Mouse (Mus musculus) testis, adult 2 months (tissue): ENCODE measurements around the gene Plekhg1. TPM values are rescaled to one million over a fixed set of nuclear protein-coding genes. Genes with fewer than 3 reads are reported as not detected.
A peak's percentile ranks its signal among the peaks of the same experiment; 100 is the strongest.

ENCODE experiments used
- H3K27ac ChIP-seq: fragments of 200-500 bp; 2 replicates; pipeline ENCODE4 v1.5.1; 2012; ENCODE audit warnings: low read depth, low read length; ENCODE audit not compliant: control insufficient read depth, insufficient read depth
- H3K27me3 ChIP-seq: fragments of 200-500 bp; 2 replicates; pipeline ENCODE4 v1.6.1; 2012; ENCODE audit warnings: mild to moderate bottlenecking, low read length, moderate library complexity; ENCODE audit not compliant: control insufficient read depth, insufficient read depth
- H3K36me3 ChIP-seq: fragments of 200-500 bp; 2 replicates; pipeline ENCODE4 v1.6.1; 2012; ENCODE audit warnings: mild to moderate bottlenecking, low read length; ENCODE audit not compliant: control insufficient read depth, insufficient read depth
- H3K4me1 ChIP-seq: fragments of 200-500 bp; 2 replicates; pipeline ENCODE4 v1.6.1; 2012; ENCODE audit warnings: low read length; ENCODE audit not compliant: control insufficient read depth, insufficient read depth
- H3K4me3 ChIP-seq: fragments of 200-500 bp; 2 replicates; pipeline ENCODE4 v1.5.1; 2012; ENCODE audit warnings: low read depth, mild to moderate bottlenecking, low read length, moderate library complexity, mixed read lengths; ENCODE audit not compliant: control insufficient read depth
- CTCF ChIP-seq: fragments of 200-500 bp; IDR thresholded peaks from 2 replicates; pipeline ENCODE4 v1.5.1; 2012; ENCODE audit warnings: low read depth, mild to moderate bottlenecking, inconsistent platforms, low read length, moderate library complexity; ENCODE audit not compliant: control insufficient read depth, insufficient read depth, insufficient replicate concordance
- POLR2A ChIP-seq: fragments of 200-500 bp; IDR thresholded peaks from 2 replicates; pipeline ENCODE4 v1.6.1; 2012; ENCODE audit warnings: low read depth, mild to moderate bottlenecking, inconsistent platforms, low read length, moderate library complexity; ENCODE audit not compliant: control insufficient read depth
- polyA plus RNA-seq: library from polyadenylated mRNA; depleted of rRNA; stranded (reverse); fragments of >200 nt; gene quantifications from 2 replicates; pipeline ENCODE4 v1.2.3, GENCODE M21; 2012

The Plekhg1 gene
- polyA plus RNA-seq, 1 experiment: 4.8 TPM

DNA sequence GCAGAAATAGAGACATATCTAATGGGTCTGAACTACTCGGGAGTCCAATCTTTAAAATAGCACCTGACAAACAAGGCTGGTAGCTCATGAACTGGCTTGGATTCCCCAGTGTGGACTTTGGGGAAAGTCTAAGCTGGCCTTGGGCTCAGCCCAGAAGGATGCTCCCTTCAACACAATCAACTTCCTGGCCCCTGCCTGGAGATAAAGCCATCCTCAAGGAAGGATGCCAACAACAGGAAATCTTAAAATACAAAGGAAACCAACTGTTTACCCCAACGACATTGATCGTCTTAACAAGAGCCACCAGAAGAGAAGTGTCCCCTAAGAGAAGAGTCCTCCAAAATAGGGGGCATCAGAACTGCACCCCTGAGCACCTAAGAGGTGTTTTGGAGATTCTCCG, 38.3 kb upstream of the Plekhg1 start:
- Histone ChIP-seq H3K27me3 (no peaks in the 10 kb centered on the region), H3K4me3 (no peak overlapping the region), H3K36me3 (no peaks in the 10 kb centered on the region), H3K27ac (no peak overlapping the region), H3K4me1 (no peaks in the 10 kb centered on the region)
- TF ChIP-seq POLR2A: no peak
- TF ChIP-seq CTCF: no peak

GRCm38 (mm10) chr10:3702585-3702984, 37.6 kb upstream of the Plekhg1 start:
- no peak for TF ChIP-seq POLR2A
- no peak for TF ChIP-seq CTCF
- H3K27ac ChIP-seq: no peak overlapping the region
- no peaks in the 10 kb centered on the region for H3K27me3 ChIP-seq

DNA sequence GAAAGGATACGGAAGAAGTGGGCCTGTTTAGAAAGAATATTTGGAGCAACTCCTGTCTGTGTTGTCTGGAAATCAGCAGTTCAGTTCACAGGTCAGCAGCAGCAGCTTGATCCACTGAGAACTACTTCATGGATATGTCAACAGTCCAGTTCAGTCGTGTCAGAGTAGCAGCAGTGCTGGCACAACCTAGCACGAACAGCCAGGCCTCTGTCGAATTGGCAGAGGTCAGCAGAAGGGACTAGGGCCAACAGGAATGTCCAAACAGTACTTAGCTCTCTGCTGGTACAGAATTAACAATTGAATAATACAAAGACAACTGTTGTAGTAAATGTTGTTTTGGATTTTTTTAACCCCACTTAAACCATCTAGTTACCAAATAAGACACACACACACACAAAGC, 33.9 kb upstream of the Plekhg1 start:
- Histone ChIP-seq H3K36me3 (no peaks in the 10 kb centered on the region), H3K27me3 (no peaks in the 10 kb centered on the region), H3K4me1 (no peaks in the 10 kb centered on the region), H3K27ac (no peak overlapping the region), H3K4me3 (no peak overlapping the region)
- no peak for TF ChIP-seq POLR2A
- TF ChIP-seq CTCF: no peak

More at GRCm38 (mm10) chr10:3702585-3702984, 37.6 kb upstream of the Plekhg1 start:
- H3K36me3 ChIP-seq: no peaks in the 10 kb centered on the region
- no peak overlapping the region for H3K4me3 ChIP-seq
- no peaks in the 10 kb centered on the region for H3K4me1 ChIP-seq

DNA sequence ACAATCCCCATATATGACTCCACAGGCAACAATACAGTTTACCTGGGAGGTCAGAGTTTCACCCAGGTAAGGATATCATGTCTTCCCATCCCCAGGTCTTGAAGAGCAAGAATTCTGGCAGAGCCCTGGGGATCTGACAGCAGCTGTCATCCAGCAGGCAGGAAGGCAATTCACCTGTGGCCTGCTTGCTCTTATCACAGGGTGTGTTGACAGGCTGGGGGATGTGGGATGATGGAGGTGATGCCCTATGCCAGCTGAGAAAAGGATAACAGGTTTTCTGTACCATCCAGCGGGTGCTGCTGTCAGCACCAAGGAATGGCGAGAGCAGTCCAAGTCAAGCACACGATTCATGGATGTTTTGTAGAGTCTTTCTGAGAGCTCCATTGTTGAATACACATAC, 30.1 kb upstream of the Plekhg1 start:
- H3K27ac ChIP-seq: no peak overlapping the region
- H3K4me3 ChIP-seq: no peak overlapping the region
- H3K36me3 ChIP-seq: no peaks in the 10 kb centered on the region
- TF ChIP-seq CTCF (no peak), POLR2A (no peak)
- H3K27me3 ChIP-seq: no peaks in the 10 kb centered on the region
- no peaks in the 10 kb centered on the region for H3K4me1 ChIP-seq

DNA sequence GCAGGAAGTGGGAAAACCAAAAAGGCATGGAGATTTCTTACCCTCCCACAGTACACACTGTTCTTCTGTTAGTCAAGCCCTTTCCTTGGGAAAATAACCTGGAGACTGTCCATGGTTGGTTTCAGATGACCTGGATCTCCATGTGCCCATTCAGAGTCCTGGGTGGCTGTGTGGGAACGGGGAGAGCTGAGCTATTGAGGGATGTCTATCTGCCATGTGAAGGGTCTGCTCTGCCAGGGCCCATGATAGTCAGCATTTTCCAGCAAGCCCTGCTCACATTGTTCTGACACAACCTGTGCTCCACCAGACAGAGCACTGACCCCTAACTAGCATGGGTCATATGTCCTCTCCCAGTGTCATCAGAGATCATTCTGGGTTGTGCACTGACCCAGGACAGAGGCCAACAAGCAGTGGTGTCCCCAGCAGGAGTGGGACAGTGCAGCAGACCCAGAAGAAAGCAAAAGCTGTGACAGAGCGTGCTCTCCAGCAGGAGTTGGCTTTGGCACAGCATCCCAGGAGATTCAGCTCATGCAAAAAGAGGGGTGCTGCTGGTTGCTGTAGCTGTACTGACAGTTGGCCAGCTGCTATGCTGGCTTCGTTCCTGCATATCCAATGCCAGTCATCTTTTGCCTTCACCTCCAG, 24.7 kb upstream of the Plekhg1 start:
- H3K27ac ChIP-seq: no peak overlapping the region
- H3K4me3 ChIP-seq: no peak overlapping the region

DNA sequence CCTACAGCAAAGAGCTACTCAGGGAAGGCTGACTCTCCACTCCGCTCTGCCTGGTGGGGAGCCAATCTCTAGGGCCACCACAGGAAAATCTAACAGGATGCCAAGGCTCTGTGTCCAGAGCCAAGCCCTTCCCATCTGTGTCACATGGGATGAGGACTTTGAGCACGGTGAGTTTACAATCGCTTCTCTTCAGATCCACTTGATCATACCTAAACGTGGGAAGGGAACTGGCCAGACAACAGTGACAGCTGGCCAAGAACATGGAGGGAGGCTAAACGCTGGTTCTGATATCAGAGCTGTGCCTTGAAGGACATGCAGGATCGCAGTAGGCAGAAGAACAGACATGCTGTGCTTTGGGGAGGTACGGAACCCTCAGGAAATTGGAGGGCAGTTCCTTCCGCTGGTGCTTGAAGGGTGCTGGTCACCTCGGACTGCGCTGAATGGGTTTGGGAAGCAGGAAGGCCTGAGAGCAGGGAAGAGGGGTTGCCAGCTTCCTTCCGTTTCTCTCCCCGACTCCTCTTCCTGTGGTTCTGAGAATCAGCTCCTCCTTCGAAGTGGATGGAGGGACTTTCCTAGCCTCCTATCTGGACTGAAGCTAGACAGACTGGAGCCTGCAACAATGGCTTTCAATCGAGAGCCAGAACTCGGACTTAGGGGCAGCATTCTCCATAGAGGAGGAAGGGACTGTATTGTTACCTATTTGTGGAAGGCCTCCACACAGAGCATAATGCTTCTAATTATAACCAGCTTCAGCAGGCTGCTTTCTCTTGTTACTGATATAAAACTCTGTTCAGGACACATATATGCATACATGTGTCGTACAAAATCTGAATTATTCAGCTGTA, 21.9 kb upstream of the Plekhg1 start:
- TF ChIP-seq CTCF (no peak), POLR2A (no peak)
- no peaks in the 10 kb centered on the region for H3K36me3 ChIP-seq
- peak overlapping the region; percentile 74 for H3K27ac ChIP-seq
- H3K4me3 ChIP-seq: peak overlapping the region; percentile 55
- H3K27me3 ChIP-seq: no peaks in the 10 kb centered on the region
- H3K4me1 ChIP-seq: peaks cover 5% of the 10 kb centered on the region; the same call in 1 of the 2 replicates

More for the DNA sequence above, 24.7 kb upstream of the Plekhg1 start:
- Histone ChIP-seq H3K36me3 (no peaks in the 10 kb centered on the region), H3K27me3 (no peaks in the 10 kb centered on the region), H3K4me1 (peaks cover 5% of the 10 kb centered on the region; the same call in 1 of the 2 replicates)
- TF ChIP-seq POLR2A: no peak
- TF ChIP-seq CTCF: no peak

- H3K4me1 ChIP-seq: peaks cover 5% of the 10 kb centered on the region; the same call in 1 of the 2 replicates
- TF ChIP-seq CTCF (no peak), POLR2A (no peak)
- no peaks in the 10 kb centered on the region for H3K36me3 ChIP-seq
- H3K4me3 ChIP-seq: no peak overlapping the region
- no peaks in the 10 kb centered on the region for H3K27me3 ChIP-seq
- H3K27ac ChIP-seq: no peak overlapping the region
Observed at GRCm38 (mm10) chr10:3720296-3720695, 19.9 kb upstream of the Plekhg1 start.
